Mouse (Mus musculus): ENCODE results near the gene Itgb4. TPM values are rescaled to one million over a fixed set of nuclear protein-coding genes. Genes with fewer than 3 reads are reported as not detected.
A peak's percentile ranks its signal among the peaks of the same experiment; 100 is the strongest.

Gene Itgb4
- polyA plus RNA-seq, 1 experiment from 2014 or later: 0.34 TPM

DNA sequence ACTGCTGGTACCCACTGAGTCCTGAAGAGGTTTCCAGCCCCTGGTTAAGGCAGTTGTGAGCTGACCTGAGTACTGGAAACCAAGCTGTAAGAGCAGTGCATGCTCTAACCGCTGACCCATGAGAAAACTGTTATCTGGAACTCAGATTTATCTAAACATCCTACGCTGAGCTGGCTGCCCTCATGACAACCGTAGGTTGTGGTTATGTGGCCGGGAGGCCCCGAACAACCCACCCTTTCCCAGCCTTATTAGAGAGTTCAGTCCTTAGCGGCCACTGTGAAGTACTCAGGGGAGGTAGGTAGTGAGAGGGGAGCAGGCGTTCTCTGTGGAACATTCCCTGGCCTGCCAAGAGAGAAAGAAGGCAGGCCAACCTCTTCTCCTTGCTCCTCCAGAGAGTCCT, 24.5 kb downstream of the Itgb4 start:
- Histone ChIP-seq H3K4me2 (ENCODE audit: low read depth, low read length) (no peak overlapping the region), H3K27me3 (ENCODE audit: insufficient read depth, low read length) (0 out of 2 replicates have a peak, but pooled peaks cover 4% of the 10 kb centered on the region), H3K36me3 (replicated peaks; ENCODE audit: insufficient read depth, low read length) (no peaks in the 10 kb centered on the region), H3K4me1 (ENCODE audit: insufficient read depth) (0 out of 2 replicates have a peak, but pooled peaks cover 3% of the 10 kb centered on the region), H3K9me3 (ENCODE audit: low read length) (no peaks in the 10 kb centered on the region), H3K27ac (ENCODE audit: low read depth) (no peak overlapping the region), H3K9ac (replicated peaks) (no peak overlapping the region), H3K4me3 (ENCODE audit: low read depth, low read length) (no peak overlapping the region)
- ATAC-seq (no peak), DNase-seq (no peak)
- WGBS (ENCODE audit: insufficient replicate concordance): 30% methylated on average over 7 of the region's 7 CpGs
- TF ChIP-seq CTCF (IDR thresholded peaks at IDR 0.05; ENCODE audit: low read depth): no peak
- no peak for TF ChIP-seq EP300 (IDR thresholded peaks at IDR 0.05; ENCODE audit: low read depth)

DNA sequence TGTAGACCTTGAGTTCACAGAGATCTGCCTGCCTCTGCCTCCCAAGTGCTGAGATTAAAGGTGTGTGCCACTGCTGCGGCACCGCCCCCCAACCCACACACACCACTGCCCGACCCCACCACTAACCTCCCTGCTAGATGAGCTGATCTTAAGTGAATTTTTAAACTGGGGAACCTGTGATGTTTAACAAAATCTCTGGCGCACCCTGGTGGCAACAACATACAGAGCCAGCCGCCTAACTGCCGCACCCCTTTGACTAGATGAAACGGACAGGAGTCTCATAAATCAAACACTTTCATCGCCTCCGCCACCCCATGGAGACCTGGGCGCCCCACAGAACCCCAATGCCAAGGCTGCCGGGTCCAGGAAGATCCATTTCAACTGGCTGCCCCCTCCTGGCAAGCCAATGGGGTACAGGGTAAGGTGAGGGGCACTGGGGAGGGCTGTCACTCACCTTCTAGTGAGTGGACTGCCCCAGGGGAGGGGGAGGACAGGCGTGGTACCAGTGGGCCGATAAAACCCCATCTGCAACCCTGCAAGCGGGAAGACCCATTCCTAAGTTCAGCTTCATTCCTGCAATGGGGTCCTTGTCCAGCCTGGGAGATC, 25.1 kb downstream of the Itgb4 start:
- TF ChIP-seq CTCF (IDR thresholded peaks at IDR 0.05; ENCODE audit: low read depth) (peak; percentile 74), EP300 (IDR thresholded peaks at IDR 0.05; ENCODE audit: low read depth) (no peak)
- Histone ChIP-seq H3K4me3 (ENCODE audit: low read depth, low read length) (no peak overlapping the region), H3K4me2 (ENCODE audit: low read depth, low read length) (no peak overlapping the region), H3K4me1 (ENCODE audit: insufficient read depth) (peaks cover 5% of the 10 kb centered on the region), H3K27ac (ENCODE audit: low read depth) (no peak overlapping the region), H3K9ac (replicated peaks) (no peak overlapping the region), H3K9me3 (ENCODE audit: low read length) (no peaks in the 10 kb centered on the region), H3K27me3 (ENCODE audit: insufficient read depth, low read length) (0 out of 2 replicates have a peak, but pooled peaks cover 4% of the 10 kb centered on the region), H3K36me3 (replicated peaks; ENCODE audit: insufficient read depth, low read length) (no peaks in the 10 kb centered on the region)
- DNase-seq: peak; percentile 83
- 9% methylated on average over 14 of the region's 14 CpGs for WGBS (ENCODE audit: insufficient replicate concordance)
- peak; percentile 19; the same call in 1 of the 2 replicates for ATAC-seq

DNA sequence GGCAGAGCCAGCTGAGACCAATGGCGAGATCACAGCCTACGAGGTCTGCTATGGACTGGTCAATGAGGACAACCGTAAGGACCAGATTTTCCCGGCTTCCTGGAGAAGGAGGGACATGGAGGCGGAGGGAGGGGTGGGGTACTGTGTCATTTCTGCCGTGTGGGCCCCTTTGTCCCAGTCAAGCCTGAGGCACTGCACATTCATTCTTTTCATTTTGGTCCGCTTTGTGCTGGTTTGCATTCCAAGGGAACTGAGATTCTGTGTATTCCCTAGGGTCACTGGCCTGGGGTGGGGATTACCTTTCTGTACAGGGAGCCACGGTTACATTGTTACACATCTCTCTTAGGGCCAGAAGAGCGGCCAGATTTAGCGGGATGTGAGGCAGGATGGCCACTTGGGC, 26.1 kb downstream of the Itgb4 start:
- WGBS (ENCODE audit: insufficient replicate concordance): 71% methylated on average over 10 of the region's 10 CpGs
- no peak for TF ChIP-seq CTCF (IDR thresholded peaks at IDR 0.05; ENCODE audit: low read depth)
- no peak for TF ChIP-seq EP300 (IDR thresholded peaks at IDR 0.05; ENCODE audit: low read depth)
- no peak for ATAC-seq

DNA sequence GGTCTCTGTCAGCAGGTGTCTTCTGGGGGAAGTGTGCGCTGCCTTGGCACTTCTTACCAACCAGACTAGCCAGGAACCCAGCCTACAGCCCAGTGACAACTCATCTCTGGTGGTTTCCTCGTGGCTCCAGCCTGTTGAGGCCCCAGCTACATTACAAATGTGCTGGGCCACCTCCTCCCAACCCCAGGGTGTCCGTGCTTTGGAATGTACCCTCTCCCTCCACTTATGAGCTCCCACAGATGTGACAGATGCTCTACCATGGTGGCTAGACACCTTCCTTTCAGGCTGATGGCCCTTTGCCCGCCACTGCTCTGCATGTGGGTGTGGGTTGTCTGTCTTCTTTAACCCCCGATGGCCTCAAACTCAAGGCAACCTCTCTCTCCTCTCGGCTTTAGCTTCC, 27.2 kb downstream of the Itgb4 start:
- no peak overlapping the region for H3K4me3 ChIP-seq (ENCODE audit: low read depth, low read length)
- H3K4me1 ChIP-seq (ENCODE audit: insufficient read depth): peaks cover 20% of the 10 kb centered on the region
- DNase-seq (no peak), ATAC-seq (no peak)
- 59% methylated on average over 6 of the region's 6 CpGs for WGBS (ENCODE audit: insufficient replicate concordance)
- no peaks in the 10 kb centered on the region for H3K36me3 ChIP-seq (replicated peaks; ENCODE audit: insufficient read depth, low read length)
- TF ChIP-seq CTCF (IDR thresholded peaks at IDR 0.05; ENCODE audit: low read depth) (no peak), EP300 (IDR thresholded peaks at IDR 0.05; ENCODE audit: low read depth) (no peak)
- no peaks in the 10 kb centered on the region for H3K9me3 ChIP-seq (ENCODE audit: low read length)
- 0 out of 2 replicates have a peak, but pooled peaks cover 4% of the 10 kb centered on the region for H3K27me3 ChIP-seq (ENCODE audit: insufficient read depth, low read length)
- no peak overlapping the region for H3K27ac ChIP-seq (ENCODE audit: low read depth)
- H3K4me2 ChIP-seq (ENCODE audit: low read depth, low read length): no peak overlapping the region
- no peak overlapping the region for H3K9ac ChIP-seq (replicated peaks)

More for the DNA sequence above, 26.1 kb downstream of the Itgb4 start:
- Histone ChIP-seq H3K4me2 (ENCODE audit: low read depth, low read length) (no peak overlapping the region), H3K4me3 (ENCODE audit: low read depth, low read length) (no peak overlapping the region), H3K36me3 (replicated peaks; ENCODE audit: insufficient read depth, low read length) (no peaks in the 10 kb centered on the region), H3K27me3 (ENCODE audit: insufficient read depth, low read length) (0 out of 2 replicates have a peak, but pooled peaks cover 4% of the 10 kb centered on the region), H3K27ac (ENCODE audit: low read depth) (no peak overlapping the region), H3K9me3 (ENCODE audit: low read length) (no peaks in the 10 kb centered on the region), H3K4me1 (ENCODE audit: insufficient read depth) (peaks cover 15% of the 10 kb centered on the region), H3K9ac (replicated peaks) (no peak overlapping the region)
- DNase-seq: no peak

DNA sequence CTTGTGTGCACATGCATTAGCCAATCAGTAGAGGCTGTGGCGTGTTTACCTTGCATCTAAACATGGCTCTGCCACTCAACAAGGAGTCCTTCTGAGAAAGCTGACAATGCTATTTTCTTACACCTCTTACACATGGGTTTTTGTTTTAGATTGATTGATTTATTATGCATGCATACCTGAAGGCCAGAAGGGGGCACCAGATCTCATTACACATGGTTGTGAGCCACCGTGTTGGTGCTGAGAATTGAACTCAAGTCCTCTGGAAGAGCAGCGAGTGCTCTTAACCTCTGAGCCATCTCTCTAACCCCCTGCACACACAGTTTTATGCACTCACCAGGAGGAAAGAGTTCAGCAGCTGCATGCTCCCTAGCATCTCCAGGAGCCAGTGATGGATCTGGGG, 28.4 kb downstream of the Itgb4 start:
- Histone ChIP-seq H3K9me3 (ENCODE audit: low read length) (no peaks in the 10 kb centered on the region), H3K36me3 (replicated peaks; ENCODE audit: insufficient read depth, low read length) (peaks cover 5% of the 10 kb centered on the region; the same call in 1 of the 2 replicates), H3K27me3 (ENCODE audit: insufficient read depth, low read length) (0 out of 2 replicates have a peak, but pooled peaks cover 4% of the 10 kb centered on the region), H3K27ac (ENCODE audit: low read depth) (no peak overlapping the region), H3K4me1 (ENCODE audit: insufficient read depth) (peaks cover 20% of the 10 kb centered on the region), H3K9ac (replicated peaks) (no peak overlapping the region), H3K4me2 (ENCODE audit: low read depth, low read length) (no peak overlapping the region), H3K4me3 (ENCODE audit: low read depth, low read length) (no peak overlapping the region)
- DNase-seq (no peak), ATAC-seq (no peak)
- no peak for TF ChIP-seq EP300 (IDR thresholded peaks at IDR 0.05; ENCODE audit: low read depth)
- TF ChIP-seq CTCF (IDR thresholded peaks at IDR 0.05; ENCODE audit: low read depth): peak; percentile 22; the same call in 1 of the 2 replicates
- 79% methylated on average over 3 of the region's 3 CpGs for WGBS (ENCODE audit: insufficient replicate concordance)

DNA sequence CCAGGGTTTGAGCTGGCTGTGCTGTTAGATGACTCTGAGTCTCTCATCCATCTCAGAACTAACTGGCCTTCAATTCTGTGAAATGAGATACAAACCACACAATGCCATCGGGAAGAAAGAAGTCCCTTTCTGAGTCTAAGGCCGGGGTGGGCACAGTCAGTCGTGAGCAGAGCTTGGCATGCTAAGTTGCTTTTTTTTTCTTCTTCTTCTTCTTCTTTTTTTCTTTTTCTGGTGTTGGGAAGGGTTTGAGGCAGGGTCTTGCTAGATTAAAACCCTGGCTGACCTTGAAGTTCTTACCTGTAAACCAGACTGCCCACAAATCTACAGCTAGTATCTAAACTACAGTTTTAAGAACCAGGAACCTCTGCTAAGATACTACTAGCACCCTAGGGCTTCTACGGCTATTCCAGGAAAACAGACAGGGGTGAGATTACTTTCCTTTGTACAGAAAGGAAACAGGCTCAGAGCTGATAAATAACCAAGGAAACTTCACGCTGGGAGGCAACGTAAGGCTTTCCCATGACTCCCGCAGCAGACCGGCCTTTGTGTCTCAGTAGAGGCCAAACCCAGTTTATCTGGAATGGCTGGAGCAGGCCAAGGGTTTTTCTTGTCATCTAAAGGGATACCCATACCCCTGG, 29.8 kb downstream of the Itgb4 start:
- Histone ChIP-seq H3K4me2 (ENCODE audit: low read depth, low read length) (peak overlapping the region; percentile 84), H3K36me3 (replicated peaks; ENCODE audit: insufficient read depth, low read length) (peaks cover 14% of the 10 kb centered on the region), H3K4me1 (ENCODE audit: insufficient read depth) (peaks cover 20% of the 10 kb centered on the region), H3K9me3 (ENCODE audit: low read length) (no peaks in the 10 kb centered on the region), H3K27ac (ENCODE audit: low read depth) (peak overlapping the region; percentile 90), H3K4me3 (ENCODE audit: low read depth, low read length) (peak overlapping the region; percentile 40), H3K9ac (replicated peaks) (peak overlapping the region; percentile 65), H3K27me3 (ENCODE audit: insufficient read depth, low read length) (0 out of 2 replicates have a peak, but pooled peaks cover 4% of the 10 kb centered on the region)
- ATAC-seq (peak; percentile 1), DNase-seq (no peak)
- 19% methylated on average over 8 of the region's 8 CpGs for WGBS (ENCODE audit: insufficient replicate concordance)
- TF ChIP-seq CTCF (IDR thresholded peaks at IDR 0.05; ENCODE audit: low read depth) (no peak), EP300 (IDR thresholded peaks at IDR 0.05; ENCODE audit: low read depth) (no peak)
